Mouse (Mus musculus) kidney, postnatal 4 days (tissue): Measurements from ENCODE around the gene Vps50.
"Not testable (repeated sequence)": the region's sequence is repeated elsewhere in the genome, so short reads cannot be mapped to it uniquely, and the experiment has no call there.

Experiments
- DNase-seq, 2 experiments: peaks; one replicate each; pipeline ENCODE4 v3.0.0; 2021; ENCODE audit warnings: mixed read lengths in 2 of 2

Gene Vps50

GRCm38 (mm10) chr6:3539470-3539869 is 41.3 kb downstream of the Vps50 start:
- no peak for DNase-seq

GRCm38 (mm10) chr6:3543862-3544261 is 45.7 kb downstream of the Vps50 start:
- DNase-seq = no peak

DNA sequence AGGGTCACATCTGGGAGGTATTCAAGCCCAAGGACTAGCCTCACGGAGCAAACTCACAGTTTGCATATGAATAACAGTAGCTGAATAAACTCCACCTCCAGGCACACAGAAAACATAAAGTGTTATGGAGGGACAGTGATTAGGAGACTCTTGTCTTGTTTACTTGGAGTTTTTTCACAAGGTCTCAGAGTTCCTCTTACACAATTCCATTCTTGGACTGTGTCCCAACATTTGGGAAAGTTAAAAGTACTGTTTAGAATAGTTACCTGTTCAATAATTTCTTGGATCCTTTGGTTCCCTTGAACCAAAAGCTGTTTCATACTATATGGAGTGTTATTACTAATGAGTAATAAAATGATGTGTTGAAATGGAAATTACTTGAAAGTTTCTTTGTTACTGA is 46.8 kb downstream of the Vps50 start:
- no peak for DNase-seq

DNA sequence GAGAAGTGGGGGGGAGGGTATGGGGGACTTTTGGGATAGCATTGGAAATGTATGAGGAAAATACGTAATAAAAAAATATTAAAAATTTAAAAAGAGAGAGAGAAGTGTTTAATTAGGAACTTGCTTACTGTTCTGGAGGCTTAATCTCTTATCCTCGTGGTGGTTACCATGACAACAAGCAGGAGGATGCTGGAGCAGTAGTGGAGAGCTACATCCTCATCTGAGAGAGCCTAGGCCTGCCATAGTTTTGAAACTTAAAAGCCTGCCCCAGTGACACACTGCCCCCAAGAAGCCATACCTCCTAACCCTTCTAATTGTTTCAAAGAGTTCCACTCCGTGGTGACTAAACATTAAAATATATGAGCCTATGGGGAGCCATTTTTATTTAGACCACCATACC is 50.8 kb downstream of the Vps50 start:
- DNase-seq = no peak

DNA sequence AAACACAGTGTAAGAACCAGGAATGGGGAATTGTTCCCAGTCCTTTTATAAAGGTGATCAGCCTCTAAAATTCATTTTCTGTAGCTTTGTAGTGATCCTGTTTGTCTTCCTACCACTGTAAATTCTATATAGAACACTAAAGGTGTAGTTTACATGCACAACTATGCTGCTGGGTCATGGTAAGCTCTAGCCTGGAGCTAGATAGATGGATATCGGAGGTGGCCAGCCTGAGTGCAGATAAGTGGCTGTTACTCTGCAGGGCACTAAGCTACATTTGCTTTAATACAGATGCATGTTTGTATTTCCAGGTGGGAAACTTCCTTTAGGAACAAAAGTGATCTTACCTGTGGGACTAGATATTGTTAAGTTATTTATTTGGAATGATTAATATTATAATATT is 51.8 kb downstream of the Vps50 start:
- DNase-seq = no peak

- not testable (repeated sequence) for DNase-seq
Observed at GRCm38 (mm10) chr6:3552681-3553080, 54.5 kb downstream of the Vps50 start.

- no peak for DNase-seq
Observed at GRCm38 (mm10) chr6:3557177-3557576, 59.0 kb downstream of the Vps50 start.

GRCm38 (mm10) chr6:3560009-3560408 is 61.8 kb downstream of the Vps50 start:
- DNase-seq = no peak

- DNase-seq = no peak
Observed at GRCm38 (mm10) chr6:3562301-3562700, 64.1 kb downstream of the Vps50 start.

DNA sequence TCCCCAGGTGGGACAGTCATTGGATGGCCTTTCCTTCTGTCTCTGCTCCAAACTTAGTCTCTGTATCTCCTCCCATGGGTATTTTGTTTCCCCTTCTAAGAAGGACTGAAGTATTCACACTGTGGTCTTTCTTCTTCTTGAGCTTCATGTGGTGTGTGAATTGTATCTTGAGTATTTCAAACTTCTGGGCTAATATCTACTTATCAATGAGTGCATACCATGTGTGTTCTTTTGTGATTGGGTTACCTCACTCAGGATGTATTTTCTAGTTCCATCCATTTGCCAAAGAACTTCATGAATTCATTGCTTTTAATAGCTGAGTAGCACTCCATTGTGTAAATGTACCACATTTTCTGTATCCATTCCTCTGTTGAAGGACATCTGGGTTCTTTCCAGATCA is 65.9 kb downstream of the Vps50 start:
- not testable (repeated sequence) for DNase-seq

DNA sequence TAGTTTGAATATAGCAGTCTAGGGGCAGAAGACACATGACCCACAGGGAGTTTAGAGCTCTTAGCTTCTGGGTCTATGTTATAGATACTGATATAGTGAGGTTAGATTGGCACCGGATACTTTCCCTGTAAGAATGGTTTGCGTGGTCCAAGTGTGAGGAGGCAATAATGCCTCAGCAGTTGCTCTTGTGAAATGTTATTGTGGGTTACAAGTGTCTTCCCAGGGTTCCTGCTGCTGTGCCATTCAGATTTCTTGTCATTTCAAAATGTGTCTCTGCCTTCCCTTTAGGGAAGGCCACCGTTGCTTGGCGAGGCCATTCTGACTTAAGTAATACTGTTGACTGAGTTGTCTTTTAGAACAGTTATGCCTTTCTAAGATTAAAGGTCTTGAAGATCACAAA is 66.8 kb downstream of the Vps50 start:
- no peak for DNase-seq

- no peak for DNase-seq
Observed at GRCm38 (mm10) chr6:3565667-3566066, 67.5 kb downstream of the Vps50 start.

GRCm38 (mm10) chr6:3567071-3567610 is 69.0 kb downstream of the Vps50 start:
- DNase-seq = no peak

GRCm38 (mm10) chr6:3572221-3572815 is 74.1 kb downstream of the Vps50 start:
- DNase-seq = no peak

DNA sequence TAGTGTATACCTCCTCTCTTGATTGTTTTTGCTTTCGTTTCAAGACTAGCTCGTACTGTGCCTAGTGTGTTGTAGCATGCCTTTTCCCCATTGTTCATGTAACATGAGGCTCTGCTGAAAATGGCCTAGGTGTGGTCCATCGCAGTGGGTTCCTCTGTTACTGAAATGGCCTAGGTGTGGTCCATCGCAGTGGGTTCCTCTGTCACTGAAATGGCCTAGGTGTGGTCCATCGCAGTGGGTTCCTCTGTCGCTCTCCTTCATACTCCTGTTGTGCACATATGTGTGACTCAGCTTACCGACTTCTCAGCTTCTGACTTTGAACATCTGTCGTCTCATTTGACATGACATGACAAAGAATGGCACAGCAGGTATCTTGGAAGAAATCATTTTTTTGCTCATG is 75.6 kb downstream of the Vps50 start:
- no peak for DNase-seq

- DNase-seq = no peak
Observed at GRCm38 (mm10) chr6:3585402-3585801, 87.2 kb downstream of the Vps50 start.

DNA sequence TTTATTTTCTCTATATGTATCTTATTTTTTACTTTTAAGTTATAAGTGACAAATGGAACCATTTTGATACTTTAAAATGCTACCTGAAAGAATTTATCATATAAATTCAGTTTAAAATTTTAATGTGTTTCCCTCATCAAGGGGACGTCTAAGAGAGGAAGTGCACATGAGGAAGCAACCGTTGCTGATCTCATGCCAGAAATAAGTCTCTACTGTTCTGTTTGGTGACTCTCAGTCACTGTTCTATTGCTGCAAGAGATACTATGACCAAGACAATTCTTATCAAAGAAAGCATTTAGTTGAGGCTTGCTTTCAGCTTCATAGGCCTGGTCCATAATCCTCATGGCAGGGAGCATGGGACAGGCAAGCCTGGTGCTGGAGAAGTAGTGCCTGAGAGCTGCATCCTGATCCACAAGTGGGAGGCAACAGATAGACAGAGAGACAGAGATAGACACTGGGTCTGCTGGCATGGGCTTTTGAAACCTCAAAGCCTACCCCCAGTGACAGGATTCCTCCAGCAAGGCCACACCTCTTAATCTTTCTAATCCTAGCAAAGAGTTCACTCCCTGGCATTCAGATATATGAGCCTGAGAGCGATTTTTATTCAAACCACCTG is 92.2 kb downstream of the Vps50 start:
- DNase-seq = no peak

DNA sequence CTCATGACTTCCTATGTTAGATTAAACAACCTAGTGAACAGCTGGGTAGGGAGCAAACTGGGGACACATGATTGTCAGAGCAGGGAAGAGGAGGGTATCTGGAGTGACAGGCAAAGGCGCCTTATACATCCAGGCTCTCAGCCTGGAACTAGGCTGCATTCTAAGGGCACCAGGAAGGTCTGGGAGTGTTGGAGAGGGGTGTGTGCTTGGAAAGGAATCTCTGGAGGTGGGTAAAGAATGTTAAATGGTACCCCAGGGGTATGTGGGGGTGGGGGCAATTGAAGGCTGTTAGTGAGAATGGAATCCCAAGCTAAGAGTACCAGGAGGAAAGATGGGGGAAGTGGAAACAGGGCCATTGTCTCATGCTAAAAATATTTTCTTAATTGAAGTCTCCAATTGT is 96.1 kb downstream of the Vps50 start:
- no peak for DNase-seq

GRCm38 (mm10) chr6:3612827-3613226 is 114.6 kb downstream of the Vps50 start:
- DNase-seq = no peak

GRCm38 (mm10) chr6:3620428-3621387 is 122.5 kb downstream of the Vps50 start:
- DNase-seq = peak; percentile 7 to 26
